Mouse (Mus musculus): ENCODE measurements at regions not wholly inside any gene's neighbourhood (a gene's known extent, or its start where the extent isn't known, plus 50 kb on each side); places are given as distances from the start of the nearest gene placed in this dataset.

DNA sequence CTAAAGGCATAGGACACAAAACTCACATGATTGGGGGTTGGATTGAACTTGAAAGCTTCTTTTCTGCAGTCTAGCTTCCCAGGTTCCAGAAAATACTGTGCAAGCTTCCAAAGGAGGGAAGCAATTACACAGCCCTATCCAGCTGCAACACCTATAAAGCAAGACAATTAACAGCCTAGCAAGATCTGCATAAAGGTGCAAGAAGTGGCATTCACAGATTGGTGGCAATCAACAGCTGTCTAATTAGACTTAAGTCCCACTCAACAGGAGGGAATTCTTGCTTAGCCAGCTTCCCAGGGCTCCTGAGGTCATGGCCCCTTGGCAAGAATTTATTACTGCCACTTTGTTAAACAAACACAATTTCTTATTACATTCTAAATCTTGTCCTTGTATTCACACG lies 511.9 kb downstream of the Kcnj2 start:
- no peak for DNase-seq

DNA sequence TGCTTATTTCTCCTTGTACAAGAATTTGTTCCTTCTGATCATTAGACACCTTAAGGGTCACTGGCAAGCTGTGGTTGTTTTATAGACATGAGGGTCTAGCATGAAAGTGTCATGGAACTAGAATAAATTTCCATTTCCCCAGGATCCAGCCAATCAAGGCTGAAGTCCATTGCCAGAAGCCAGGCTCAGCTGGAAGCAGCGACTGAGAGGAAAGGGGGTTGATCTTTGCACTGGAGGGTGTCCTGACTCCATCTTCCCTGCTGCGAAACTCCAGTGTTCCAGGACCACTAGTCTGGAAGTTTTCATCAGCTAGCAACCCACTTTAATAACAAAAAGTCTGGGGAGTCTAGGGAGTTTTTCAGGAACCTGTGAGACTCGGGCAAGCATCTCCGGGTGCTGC lies 517.0 kb downstream of the Kcnj2 start:
- no peak for DNase-seq

DNA sequence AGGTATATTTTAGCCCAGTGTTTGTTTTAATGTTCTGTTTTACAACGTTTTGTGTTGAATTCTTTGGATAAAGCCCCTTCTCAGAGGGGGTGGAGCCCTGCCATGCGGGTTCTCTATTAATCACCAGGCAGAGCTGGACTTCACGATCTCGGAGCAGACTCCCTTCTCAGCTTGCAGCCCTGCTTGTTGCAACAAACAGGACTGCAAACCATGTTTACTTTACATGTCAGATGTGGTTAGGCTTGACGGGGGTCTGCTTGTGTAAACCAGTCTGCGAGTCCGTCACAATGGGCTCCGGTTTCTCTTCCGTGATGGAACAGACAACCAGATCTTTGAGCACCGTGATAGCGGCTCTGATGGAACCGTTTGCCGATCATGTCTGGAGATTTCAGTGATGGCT lies 517.6 kb downstream of the Kcnj2 start:
- DNase-seq = no peak

DNA sequence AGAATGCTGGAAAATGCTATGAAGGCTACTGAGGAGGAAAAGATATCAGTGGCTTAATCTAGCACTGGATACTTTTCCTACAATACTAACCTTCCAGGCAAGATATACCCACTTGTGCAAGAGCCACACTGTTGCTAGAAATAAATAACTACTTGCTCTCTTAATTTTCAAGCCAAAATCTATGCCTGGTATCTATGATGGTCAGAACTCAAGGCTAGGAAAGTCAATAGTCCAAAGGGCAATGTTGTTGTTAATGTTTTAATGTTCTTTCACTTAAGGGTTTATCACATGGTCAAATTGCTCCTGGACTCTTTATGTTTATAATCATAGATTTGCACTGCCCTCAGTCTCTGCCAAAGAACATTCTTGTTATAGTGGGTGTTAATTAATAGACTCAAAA lies 533.5 kb downstream of the Kcnj2 start:
- DNase-seq = no peak

DNA sequence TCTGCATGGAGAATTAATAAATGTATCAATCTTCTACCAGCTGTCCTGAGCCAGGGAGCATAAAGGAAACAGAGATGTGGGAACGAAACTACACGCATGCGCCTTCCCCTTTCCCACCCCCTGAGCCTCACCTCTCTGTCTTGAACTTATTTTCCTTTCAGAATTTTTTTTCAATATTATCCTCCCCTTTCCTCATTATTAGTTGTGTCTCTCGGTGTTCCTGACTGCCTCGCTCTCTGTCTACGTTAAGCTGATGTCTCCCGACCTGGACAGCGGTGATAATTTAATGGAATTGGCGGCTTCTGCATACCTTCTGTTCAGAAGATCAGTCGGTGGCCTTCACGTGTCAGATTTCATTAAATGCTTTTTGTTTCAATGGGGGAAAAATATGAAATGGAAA lies 539.2 kb downstream of the Kcnj2 start:
- no peak for DNase-seq

DNA sequence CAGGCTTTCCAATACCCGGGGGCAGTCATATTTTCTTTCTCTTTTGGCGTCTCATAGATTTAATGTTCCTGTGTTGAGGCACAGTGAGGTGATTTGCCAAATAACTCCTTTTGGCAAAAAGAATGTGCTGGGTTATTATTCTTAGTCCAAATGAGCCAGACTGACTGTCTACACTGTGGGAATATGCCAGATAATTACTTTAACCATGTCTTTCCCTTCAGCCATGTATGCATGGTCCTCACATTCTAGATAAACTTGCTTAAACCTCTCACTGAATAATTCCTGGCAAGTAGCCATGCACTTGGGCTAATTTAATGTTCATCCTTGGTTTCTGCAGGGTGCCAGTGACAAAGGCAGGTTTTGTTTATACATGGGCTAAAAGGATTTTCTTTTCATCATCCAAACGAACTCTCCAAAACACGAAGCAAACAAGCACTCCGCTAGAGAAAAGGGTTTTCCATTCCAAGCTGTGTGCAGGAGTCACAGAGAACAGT lies 544.6 kb downstream of the Kcnj2 start:
- DNase-seq = no peak

DNA sequence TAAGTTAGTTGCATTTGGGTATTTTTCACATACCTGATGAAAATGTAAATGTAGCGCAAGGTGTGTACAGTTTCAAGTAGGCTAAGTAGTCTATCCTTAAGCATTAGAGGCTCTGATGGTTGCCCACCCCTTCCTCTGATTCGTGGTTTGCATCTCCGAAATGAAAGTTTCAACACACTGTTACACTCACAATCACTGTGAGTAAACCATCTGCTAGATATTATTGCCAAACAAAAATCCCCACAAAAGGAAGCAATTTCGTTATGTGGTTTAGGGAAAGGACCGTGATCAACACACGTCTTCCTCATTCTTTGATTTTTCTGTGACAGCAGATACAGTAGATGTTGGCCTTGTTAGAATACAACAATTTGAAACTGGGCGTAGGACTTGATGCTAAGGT lies 577.6 kb downstream of the Kcnj2 start:
- DNase-seq = no peak

DNA sequence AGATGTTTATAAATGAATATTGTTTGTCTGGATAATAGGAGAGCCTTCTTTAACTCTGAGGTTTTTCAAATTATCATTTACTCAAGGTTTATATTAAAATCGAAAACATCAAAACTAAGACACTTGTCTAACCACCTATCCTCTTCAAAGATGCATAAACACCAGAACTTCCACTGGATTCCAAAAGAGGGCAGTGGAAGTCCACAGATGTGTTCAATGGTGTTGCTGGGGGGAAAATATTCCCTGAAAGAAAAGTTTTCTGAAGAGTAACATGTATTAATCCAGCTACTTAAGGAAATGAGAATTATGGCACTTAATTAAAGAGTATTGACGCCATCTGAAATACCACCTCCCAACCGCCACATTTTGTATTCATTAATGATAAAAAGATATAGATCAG lies 586.9 kb downstream of the Kcnj2 start:
- no peak for DNase-seq

DNA sequence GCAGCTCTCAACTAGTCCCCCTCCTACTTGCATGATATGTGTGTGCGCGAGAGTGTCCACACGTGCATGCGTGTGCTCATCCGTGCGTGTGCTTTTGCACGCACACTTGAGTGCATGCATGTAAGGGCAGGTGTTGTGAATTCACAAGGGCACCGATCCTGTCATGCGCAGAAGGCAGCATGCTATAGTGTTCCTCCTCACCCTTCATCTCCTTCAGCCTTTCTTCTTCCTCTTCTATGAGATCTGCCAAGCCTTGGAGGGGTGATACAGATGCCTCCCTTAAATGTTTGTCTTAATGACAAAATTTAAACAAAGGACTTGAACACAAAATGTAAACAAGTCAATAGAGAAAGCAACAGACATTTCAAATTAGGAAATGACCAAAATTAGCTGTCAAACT lies 591.8 kb downstream of the Kcnj2 start:
- no peak for DNase-seq

DNA sequence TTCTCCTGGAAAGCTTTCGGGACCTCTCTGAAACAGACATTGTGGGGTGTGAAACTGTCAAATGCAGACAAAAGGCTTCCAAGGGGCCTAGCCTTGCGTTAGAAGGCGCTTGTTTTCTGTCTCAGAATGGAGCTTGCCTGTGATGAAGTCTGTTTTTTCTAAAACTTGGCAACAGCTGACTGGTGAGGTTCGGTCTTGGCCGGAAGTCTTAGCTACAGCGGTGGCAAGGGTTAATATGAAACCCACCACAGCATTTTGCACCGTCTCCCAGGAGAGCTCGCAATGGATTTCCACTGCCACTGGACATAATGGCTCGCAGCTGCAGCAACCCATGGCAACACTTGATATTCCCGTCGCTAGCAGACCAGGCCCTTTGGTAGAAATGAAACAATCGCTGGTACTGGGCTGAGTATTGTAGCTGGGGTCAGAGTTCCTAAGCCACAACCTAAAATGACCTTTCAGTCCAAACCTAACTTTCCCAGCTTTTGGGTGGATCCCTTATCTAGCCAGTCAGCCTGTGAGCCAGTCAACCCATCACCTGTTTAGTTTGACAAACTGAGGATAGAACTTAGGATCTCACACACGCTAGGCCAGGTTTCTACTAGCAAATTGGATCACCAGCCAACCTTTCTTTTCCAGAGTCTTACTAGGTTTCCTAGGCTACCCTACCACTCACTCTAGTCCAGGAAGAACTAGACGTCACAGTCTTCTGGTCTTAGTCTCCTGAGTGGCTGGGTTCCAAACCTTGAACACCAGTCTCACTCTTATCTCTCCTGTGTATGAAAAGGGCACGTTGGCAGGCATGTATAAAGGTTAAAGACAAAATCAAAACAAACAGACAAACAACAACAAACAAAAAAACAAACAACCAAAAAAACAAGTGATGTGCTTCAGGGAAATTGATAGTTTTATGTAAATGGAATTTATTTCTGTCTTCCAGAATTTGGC lies 592.7 kb downstream of the Kcnj2 start:
- no peak for DNase-seq

DNA sequence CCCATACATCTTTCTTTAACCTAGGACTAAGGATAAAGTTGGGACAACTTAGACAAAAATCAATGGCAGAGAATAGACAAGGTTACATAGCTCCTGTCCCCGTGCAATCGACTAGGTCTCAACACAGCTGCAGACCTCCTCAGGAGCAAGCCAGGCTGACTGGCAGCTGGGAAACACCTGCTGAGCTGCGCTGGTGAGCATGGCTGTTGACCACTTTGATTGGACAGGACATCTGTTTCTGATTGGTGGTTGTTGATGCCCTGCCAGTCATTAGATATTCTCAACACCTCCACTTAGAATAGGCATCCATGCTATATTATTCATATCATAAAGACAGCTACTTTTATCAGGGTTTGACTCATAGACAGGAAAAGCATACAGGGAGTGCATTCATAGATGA lies 597.3 kb downstream of the Kcnj2 start:
- no peak for DNase-seq

DNA sequence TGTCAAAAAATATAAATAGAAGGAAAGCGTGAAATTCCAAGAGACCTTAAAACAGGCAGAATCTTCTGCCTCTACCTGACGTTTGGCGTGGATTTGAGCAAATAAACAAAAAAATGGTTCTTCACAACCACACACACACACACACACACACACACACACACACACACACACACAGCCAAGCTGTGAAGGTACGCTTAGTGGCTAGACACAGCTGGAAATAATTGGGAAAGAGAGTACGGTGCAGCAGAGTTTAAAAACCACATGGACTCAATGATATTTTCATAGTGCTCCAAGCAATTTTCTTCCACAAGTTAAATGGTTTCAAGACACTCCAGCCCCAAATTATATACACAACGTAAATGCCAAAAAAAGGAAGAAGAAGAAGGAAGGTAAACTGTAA lies 600.4 kb downstream of the Kcnj2 start:
- DNase-seq = no peak

DNA sequence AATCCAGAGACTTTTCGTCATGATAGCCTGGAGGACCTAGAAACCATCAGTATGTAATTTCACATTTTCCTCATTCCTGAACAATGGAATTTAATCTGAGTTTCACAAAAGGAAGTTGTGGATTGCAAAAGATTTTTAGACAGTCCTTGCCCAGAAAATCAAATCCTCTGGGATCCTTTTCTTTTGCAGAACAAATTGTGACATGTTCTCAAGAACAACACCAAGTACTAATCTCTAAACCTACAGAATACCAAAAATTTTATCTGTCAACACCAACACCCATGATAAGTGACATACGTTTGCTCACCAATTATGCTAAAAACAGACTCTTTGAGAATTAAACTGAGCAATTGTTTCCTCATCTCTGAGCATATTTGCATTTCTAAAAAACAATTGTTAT lies 605.9 kb downstream of the Kcnj2 start:
- DNase-seq = no peak

DNA sequence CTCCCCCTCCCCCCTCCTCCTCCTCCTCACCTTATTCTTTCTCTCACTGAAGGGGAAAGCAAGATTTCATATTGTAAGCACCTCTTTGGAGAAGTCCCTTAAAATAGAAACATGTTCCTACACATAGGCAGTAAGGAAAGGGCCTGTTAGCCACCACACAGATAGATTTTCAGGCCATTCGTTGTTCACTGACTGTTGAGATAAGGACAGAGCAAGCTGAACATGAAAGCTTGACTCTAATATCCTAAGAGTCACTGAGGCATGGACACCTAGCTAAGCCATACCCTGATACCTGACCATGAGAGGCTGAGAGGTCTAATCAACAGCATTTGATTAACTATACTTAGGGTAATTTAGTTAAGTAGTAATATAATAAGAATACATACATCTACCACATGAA lies 609.7 kb downstream of the Kcnj2 start:
- DNase-seq = no peak

DNA sequence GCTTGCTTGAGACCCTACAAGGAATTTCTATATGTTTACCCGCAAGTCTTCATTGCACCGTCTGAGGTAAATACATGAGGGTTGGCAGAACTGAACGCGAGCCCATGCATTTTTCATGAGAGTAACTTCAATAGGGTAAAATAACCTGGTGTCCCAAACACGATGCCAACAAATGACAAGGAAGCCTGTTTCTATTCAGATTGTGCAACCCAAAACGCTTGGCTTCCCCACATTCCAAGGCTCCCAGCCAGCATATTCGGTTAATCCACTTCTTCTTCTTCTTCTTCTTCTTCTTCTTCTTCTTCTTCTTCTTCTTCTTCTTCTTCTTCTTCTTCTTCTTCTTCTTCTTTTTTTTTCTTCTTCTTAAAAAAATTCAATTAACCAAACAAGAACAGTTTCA lies 616.4 kb downstream of the Kcnj2 start:
- no peak for DNase-seq

DNA sequence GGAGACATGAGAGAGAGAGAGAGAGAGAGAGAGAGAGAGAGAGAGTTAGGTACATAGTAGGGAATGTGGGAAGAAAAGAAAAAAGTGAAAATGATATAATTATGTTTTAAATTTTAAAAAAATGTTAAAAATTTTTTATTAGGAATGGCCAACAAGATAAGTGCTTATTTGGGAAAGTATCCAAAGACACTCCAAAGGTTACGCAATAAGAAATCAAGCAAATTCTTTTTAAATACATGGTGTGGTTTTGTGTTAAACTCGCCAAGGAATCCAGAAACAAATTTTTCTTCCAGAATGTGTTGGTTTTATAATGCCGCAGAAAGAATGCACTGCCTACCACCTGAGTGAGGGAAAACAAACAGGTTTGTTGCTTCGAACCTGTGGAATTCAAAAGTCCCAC lies 617.9 kb downstream of the Kcnj2 start:
- DNase-seq = no peak

DNA sequence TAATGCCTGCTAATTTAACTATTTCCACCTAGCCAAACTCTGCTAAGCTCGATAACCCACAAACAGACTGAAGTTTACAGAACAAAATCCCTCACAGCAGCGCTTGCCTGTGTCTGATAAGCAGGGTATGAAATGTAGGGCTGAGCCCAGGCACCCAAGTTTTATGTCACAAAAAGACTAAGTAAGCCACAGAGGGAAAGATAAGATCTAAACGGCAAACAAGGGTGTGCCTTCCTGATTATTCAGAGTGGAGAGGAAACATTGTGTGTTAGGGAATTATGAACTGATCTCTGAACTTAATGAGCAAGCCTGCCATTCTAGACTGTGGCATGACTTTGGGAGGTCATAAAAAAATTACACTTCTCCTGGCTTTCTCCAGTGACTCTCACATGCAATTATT lies 621.8 kb downstream of the Kcnj2 start:
- no peak for DNase-seq

DNA sequence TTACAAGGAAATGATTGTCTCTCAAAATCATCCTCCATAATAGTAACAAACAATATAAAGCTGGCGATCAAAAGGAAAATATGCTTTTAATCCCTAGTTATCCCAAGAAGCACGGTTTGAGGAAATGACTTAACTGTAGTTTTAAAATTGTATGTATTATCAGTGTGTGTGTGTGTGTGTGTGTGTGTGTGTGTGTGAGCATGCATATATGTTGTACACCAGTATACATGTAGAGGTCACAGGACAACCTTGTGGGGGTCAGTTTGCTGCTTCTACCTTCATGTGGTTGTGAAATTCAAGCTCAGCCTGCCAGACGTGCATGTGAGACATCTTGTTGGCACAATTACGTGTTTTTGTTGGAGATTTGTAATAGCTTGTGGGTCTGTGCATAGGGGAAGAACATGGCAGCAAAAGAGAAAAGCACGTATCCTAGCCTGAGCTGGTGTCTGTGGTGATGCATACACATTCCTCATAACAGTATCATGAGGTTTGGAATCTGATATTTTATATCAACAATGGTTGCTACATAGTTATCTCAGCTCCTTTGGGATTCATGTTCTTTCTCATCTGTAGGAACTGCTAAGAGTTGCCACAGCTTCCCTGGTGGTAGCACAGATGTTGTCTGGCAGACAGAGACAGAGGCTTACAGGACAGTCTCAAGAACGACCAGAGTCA lies 622.4 kb downstream of the Kcnj2 start:
- DNase-seq = no peak

DNA sequence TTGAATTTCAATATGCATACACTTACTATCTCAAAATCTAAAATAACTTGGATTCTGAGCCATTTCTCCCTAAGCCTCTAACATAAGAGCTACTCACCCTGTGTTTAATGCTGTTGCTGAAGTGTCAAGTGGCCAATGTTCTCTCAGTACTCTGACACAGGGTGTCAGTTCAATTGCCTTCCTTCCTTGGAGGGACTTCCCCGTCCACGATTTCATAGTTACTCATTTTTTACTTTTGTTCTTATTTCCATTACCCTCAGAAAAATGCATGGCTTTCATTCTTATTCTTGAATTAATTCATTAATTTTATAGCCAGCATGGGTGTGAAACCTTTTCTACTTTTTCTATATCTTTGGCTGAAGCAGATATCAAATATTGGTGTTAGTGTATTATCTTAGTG lies 623.9 kb downstream of the Kcnj2 start:
- DNase-seq = no peak

DNA sequence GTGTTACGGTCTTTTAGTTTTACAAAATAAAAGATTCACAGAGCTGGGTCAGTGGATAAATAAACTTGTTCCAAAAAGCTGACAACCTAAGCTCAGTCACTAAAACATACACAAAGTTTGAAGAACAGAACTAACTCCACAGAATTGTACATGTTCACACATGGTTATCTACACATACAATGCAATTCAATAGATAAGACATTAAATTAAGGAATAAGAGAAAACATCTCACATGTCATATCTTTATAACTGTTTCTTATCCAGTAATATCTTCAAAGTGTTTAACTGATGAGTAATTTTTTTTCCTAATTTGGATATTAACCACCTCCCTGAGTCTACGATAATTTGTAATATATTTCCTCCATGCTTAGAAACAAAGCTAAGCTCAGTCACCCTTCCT lies 625.5 kb downstream of the Kcnj2 start:
- no peak for DNase-seq

DNA sequence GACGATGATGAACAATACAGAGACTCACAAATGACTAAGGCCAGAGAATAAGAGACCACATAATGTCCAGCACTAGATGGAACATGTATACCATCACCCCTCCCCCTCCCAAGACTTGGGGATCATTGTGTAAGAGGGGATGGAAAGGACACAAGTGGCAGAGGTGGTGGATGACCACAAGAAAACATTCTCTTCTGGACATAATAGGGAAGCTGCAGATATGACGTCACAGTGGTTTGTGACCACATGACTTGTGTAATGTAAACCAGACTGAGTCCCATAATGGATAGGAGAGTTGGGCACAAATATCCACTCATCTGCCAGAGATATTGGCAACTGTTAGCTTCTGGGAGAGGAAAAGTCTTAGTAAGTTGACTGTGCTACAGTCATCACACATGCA lies 630.7 kb downstream of the Kcnj2 start:
- DNase-seq = no peak

DNA sequence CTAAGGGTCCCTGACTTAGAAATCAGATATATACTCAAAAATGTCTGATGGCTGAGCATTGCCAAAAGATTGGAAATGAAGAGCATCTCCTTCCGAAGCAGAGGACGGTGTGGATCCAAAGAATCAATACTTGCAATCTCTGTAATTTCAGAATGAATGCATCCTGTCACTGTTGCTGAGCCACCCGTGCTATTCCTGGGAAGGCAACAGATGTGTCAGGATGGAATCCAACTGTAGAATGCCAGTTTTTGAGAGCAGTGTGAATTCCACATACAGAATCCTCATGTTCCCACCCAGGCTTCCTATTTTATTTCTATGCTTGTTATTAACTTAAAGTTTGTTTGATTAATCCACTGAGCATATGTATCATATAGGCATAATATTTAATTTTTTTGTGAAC lies 633.9 kb downstream of the Kcnj2 start:
- DNase-seq = no peak

DNA sequence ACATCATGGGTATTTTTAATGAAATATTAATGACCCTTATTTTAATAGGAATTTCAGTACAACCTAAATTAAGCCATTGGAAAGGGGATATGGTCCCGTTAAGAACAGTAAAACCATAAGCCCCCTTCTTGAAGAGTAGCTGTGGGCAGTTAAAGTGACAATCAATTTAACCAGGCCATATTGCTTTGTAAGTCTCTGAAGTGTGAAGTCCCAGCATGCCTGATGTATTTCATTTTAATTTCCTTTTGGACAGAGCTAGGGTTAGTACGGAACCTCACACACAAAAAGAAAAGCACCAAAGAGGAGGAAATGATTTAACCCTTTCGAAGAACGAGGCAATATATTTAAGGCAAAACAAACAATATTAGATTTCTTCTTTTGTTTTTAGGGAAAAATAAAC lies 640.9 kb downstream of the Kcnj2 start:
- no peak for DNase-seq

DNA sequence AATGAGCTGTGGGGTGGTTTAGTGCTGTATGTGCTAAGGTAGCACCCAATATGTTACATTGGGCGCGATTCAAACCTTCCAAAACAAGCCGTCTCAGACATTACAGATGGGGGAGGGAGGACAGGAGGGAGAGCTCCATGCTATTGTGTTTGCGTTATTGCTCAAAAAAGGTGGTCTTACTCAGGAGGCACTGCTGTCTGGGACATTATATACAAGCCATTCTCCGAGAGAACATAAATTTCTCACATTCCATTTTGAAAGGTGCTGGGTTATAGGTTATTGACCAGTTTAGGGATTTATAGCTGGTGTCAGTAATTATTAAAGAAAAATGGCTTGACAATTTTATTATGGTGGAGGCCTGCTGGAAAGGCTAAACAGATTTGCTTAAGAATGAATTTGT lies 649.4 kb downstream of the Kcnj2 start:
- DNase-seq = no peak
